Mouse (Mus musculus) cerebellum, adult 2 months (tissue): ENCODE data around the gene Smok3b. TPM values are rescaled to one million over a fixed set of nuclear protein-coding genes. Genes with fewer than 3 reads are reported as not detected.
"Not testable (repeated sequence)": the region's sequence is repeated elsewhere in the genome, so short reads cannot be mapped to it uniquely, and the experiment has no call there.

Experiments used
- DNase-seq, 2 experiments: peaks; one replicate each; pipeline ENCODE4 v3.0.0; 2021
- H3K27ac ChIP-seq: fragments of 200-500 bp; 2 replicates; pipeline ENCODE4 v1.5.1; 2012; ENCODE audit warnings: low read length, control low read depth, inconsistent platforms; ENCODE audit not compliant: insufficient read depth
- H3K27me3 ChIP-seq: fragments of 200-500 bp; 2 replicates; pipeline ENCODE4 v1.6.1; 2012; ENCODE audit warnings: inconsistent platforms, mild to moderate bottlenecking, low read length, moderate library complexity; ENCODE audit not compliant: control insufficient read depth, insufficient read depth
- H3K4me1 ChIP-seq: fragments of 200-500 bp; 2 replicates; pipeline ENCODE4 v1.6.1; 2011; ENCODE audit warnings: low read length; ENCODE audit not compliant: control insufficient read depth, insufficient read depth
- H3K4me3 ChIP-seq: fragments of 200-500 bp; replicated peaks from 2 replicates; pipeline ENCODE3; 2011; ENCODE audit warnings: mild to moderate bottlenecking, low read depth, low read length, control low read depth; ENCODE audit not compliant: insufficient read depth
- CTCF ChIP-seq: fragments of 200-500 bp; IDR thresholded peaks from 2 replicates; pipeline ENCODE4 v1.5.1; 2011; ENCODE audit warnings: low read depth, mild to moderate bottlenecking, control low read depth, low read length, moderate library complexity, borderline replicate concordance; ENCODE audit not compliant: insufficient read depth
- POLR2A ChIP-seq: fragments of 200-500 bp; IDR thresholded peaks from 2 replicates; pipeline ENCODE4 v1.6.1; 2011; ENCODE audit warnings: low read length, control low read depth, borderline replicate concordance; ENCODE audit not compliant: insufficient read depth
- WGBS: fragments of 180-500 bp; shearing (Covaris S2); methylation state at CpG from one replicate; pipeline ENCODE4 v1.1.7; 2018; 5-methylcytosine and 5-hydroxymethylcytosine counted together
- polyA plus RNA-seq: library from polyadenylated mRNA; depleted of rRNA; stranded (reverse); fragments of >200 nt; gene quantifications from 2 replicates; pipeline ENCODE4 v1.2.3, GENCODE M21; 2012; rRNA removed

Gene Smok3b
- polyA plus RNA-seq = not detected in 2 replicates

- H3K27me3 ChIP-seq, H3K27ac ChIP-seq, DNase-seq, H3K4me1 ChIP-seq, H3K4me3 ChIP-seq: not testable (repeated sequence)
- 83% methylated on average over 3 of the region's 7 CpGs for WGBS
Measured at GRCm38 (mm10) chr5:138020961-138021479, at the start of gene Smok3b, which contains the start of gene Smok3a. Gene Smok3b, plus strand, starts transcription at chr5:138021429. Gene Smok3a, plus strand, starts transcription at chr5:138021261.

GRCm38 (mm10) chr5:137973161-137973560 is 48.1 kb upstream of the Smok3b start:
- 74% methylated on average over 2 of the region's 2 CpGs for WGBS
- H3K4me3 ChIP-seq = no peak overlapping the region
- H3K27me3 ChIP-seq = no peaks in the 10 kb centered on the region
- TF ChIP-seq CTCF = no peak
- no peak for TF ChIP-seq POLR2A
- no peak for DNase-seq
- H3K4me1 ChIP-seq = no peaks in the 10 kb centered on the region
- H3K27ac ChIP-seq = no peak overlapping the region

GRCm38 (mm10) chr5:137973738-137974137 is 47.5 kb upstream of the Smok3b start:
- Histone ChIP-seq H3K4me1 (no peaks in the 10 kb centered on the region), H3K27me3 (no peaks in the 10 kb centered on the region), H3K27ac (no peak overlapping the region), H3K4me3 (no peak overlapping the region)
- DNase-seq = no peak
- whole genome bisulfite sequencing = 54% methylated on average over 3 of the region's 3 CpGs
- TF ChIP-seq CTCF = peak; percentile 37; the same call in 1 of the 2 replicates
- TF ChIP-seq POLR2A = no peak

GRCm38 (mm10) chr5:137974724-137975123 is 46.5 kb upstream of the Smok3b start:
- H3K27me3 ChIP-seq = no peaks in the 10 kb centered on the region
- TF ChIP-seq CTCF (no peak), POLR2A (no peak)

DNA sequence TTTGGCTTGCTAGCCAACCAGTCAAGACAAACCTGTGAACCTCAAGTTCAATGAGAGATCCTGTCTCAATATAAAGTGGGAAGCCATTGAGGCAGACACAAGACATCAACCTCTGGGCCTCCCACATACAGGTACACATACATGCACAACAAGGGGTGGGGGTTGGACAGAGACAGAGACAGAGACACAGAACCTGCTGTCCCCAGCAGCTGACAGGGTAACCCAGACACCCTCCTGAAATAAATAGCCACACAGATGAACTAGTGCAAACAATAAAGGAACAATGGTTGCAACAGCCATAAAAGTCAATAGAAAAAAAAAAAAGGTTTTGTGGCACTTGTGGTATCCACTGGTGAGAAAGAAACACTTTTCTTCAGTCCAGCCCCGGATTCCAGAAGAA is 45.8 kb upstream of the Smok3b start:
- TF ChIP-seq CTCF = no peak
- no peak for TF ChIP-seq POLR2A
- no peak overlapping the region for H3K27ac ChIP-seq
- no peak for DNase-seq
- no peaks in the 10 kb centered on the region for H3K4me1 ChIP-seq
- no peak overlapping the region for H3K4me3 ChIP-seq
- 38% methylated on average over 1 of the region's 1 CpGs for WGBS
- no peaks in the 10 kb centered on the region for H3K27me3 ChIP-seq

More at GRCm38 (mm10) chr5:137974724-137975123, 46.5 kb upstream of the Smok3b start:
- 37% methylated on average over 3 of the region's 3 CpGs for WGBS
- Histone ChIP-seq H3K4me1 (no peaks in the 10 kb centered on the region), H3K27ac (no peak overlapping the region), H3K4me3 (no peak overlapping the region)
- no peak for DNase-seq

DNA sequence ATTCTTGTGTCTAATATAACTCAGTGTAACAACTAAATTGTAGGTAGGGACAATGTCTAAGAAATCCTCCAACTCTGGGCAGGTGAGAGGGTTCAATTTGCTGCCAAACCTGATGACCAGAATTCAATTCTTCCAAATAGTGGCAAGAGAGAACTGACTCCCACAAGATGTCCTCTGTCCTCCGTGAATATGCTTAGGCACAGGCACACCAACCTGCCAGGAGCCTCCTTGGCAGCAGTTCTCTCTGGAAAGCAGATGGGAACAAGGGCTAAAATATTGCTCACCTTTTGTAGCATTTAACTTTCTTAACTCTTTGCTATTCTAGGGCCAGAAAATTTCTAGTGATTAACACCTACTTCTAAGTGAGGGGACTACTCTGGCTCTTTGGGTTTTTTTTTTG is 43.9 kb upstream of the Smok3b start:
- 3% methylated on average over 1 of the region's 1 CpGs for WGBS
- TF ChIP-seq POLR2A (no peak), CTCF (no peak)
- no peaks in the 10 kb centered on the region for H3K27me3 ChIP-seq
- H3K27ac ChIP-seq = no peak overlapping the region
- no peaks in the 10 kb centered on the region for H3K4me1 ChIP-seq
- no peak overlapping the region for H3K4me3 ChIP-seq
- DNase-seq = no peak

- no peak for DNase-seq
- 68% methylated on average over 2 of the region's 2 CpGs for WGBS
- Histone ChIP-seq H3K27me3 (no peaks in the 10 kb centered on the region), H3K4me3 (no peak overlapping the region), H3K4me1 (no peaks in the 10 kb centered on the region), H3K27ac (no peak overlapping the region)
- no peak for TF ChIP-seq CTCF
- no peak for TF ChIP-seq POLR2A
Measured at GRCm38 (mm10) chr5:137979081-137979480, 42.1 kb upstream of the Smok3b start.

- DNase-seq = no peak
- no peak for TF ChIP-seq CTCF
- no peak for TF ChIP-seq POLR2A
- WGBS = 55% methylated on average over 4 of the region's 4 CpGs
- no peaks in the 10 kb centered on the region for H3K27me3 ChIP-seq
- no peak within 1 kb of the TSS for H3K27ac ChIP-seq
- no peaks in the 10 kb centered on the region for H3K4me1 ChIP-seq
- no peak within 1 kb of the TSS for H3K4me3 ChIP-seq
Measured at GRCm38 (mm10) chr5:137981300-137981699, 39.9 kb upstream of the Smok3b start, which contains the start of gene Azgp1. Gene Azgp1, plus strand, starts transcription at chr5:137981520.
